Mouse (Mus musculus) MEL (cell line): ENCODE results near the gene Btbd19.

ENCODE experiments used
- CTCF ChIP-seq, 3 experiments: IDR thresholded peaks in 2 of 3; conservative IDR thresholded peaks in 1 of 3; 2 replicates each; pipeline ENCODE4 v1.5.1; 2011 to 2012; ENCODE audit warnings: low read length in 3 of 3, low read depth in 2 of 3, mild to moderate bottlenecking in 2 of 3, improper control_type of control experiment in 1 of 3, inconsistent platforms in 1 of 3, mixed read lengths in 1 of 3, moderate library complexity in 1 of 3; ENCODE audit not compliant: control insufficient read depth in 1 of 3, insufficient read depth in 1 of 3, poor library complexity in 1 of 3, severe bottlenecking in 1 of 3
- EP300 ChIP-seq, 2 experiments: IDR thresholded peaks; 2 replicates each; pipeline ENCODE4 v1.6.1; 2011; ENCODE audit warnings: improper control_type of control experiment in 2 of 2, low read length in 2 of 2, low read depth in 1 of 2, mild to moderate bottlenecking in 1 of 2
- KAT2A ChIP-seq: conservative IDR thresholded peaks from 2 replicates; pipeline ENCODE4 v1.6.1; 2012; ENCODE audit warnings: low read depth, low read length, improper control_type of control experiment, inconsistent platforms
- POLR2A ChIP-seq, 2 experiments: IDR thresholded peaks; 2 replicates each; pipeline ENCODE4 v1.6.1; 2011 to 2012; ENCODE audit warnings: low read length in 2 of 2, mild to moderate bottlenecking in 2 of 2, control low read depth in 1 of 2, improper control_type of control experiment in 1 of 2, low read depth in 1 of 2, moderate library complexity in 1 of 2; ENCODE audit not compliant: control insufficient read depth in 1 of 2, insufficient read depth in 1 of 2, poor library complexity in 1 of 2
- POLR2AphosphoS2 ChIP-seq: IDR thresholded peaks from 2 replicates; pipeline ENCODE4 v1.6.1; 2011; ENCODE audit warnings: low read length, improper control_type of control experiment
- USF2 ChIP-seq, 2 experiments: IDR thresholded peaks; 2 replicates each; pipeline ENCODE4 v1.6.1; 2011 to 2012; ENCODE audit warnings: improper control_type of control experiment in 2 of 2, low read length in 2 of 2, borderline replicate concordance in 1 of 2, inconsistent platforms in 1 of 2, low read depth in 1 of 2, mild to moderate bottlenecking in 1 of 2; ENCODE audit not compliant: insufficient read depth in 1 of 2

DNA sequence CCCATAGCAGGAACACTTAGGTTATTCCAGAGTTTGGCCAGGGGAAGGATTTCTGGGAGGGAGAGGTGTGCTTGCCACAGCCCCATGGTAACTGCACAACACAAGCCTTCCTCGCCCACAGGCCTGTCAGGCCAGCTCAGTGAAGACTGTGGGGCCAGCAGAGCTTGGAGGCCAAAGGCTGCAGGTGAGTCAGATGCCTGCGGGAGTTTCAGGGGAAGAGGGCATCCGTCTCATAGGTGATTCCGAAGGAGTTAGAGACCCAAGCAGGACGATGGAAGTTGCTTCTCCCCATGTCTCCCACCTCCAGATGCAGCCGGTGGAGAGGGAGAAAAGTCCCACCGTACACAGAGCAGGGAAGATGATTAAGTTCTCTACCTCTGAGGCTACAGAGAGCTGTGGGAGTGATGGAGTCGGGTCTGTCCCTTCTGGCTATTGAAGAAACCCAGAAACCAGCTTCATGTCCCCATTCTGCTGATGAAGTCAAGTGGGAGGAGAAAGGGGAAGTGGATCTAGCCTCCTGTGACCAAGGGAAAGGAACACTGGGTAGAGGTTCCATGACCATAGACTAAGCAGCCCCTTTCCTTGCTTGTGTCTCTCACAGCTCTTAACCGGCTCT lies 1.3 kb upstream of the Btbd19 start, which contains the start of gene Tctex1d4:
- TF ChIP-seq CTCF (IDR thresholded peaks at IDR 0.05 in 2 of 3, conservative IDR thresholded peaks at IDR 0.05 in 1 of 3; ENCODE audit: control insufficient read depth in 1 of 3, insufficient read depth in 1 of 3, low read depth in 2 of 3, low read length in 3 of 3, poor library complexity in 1 of 3, severe bottlenecking in 1 of 3): no peak
- no peak for TF ChIP-seq KAT2A
- no peak for TF ChIP-seq USF2 (IDR thresholded peaks at IDR 0.05; ENCODE audit: borderline replicate concordance in 1 of 2, insufficient read depth in 1 of 2, low read depth in 1 of 2, low read length in 2 of 2)
- no peak for TF ChIP-seq EP300 (IDR thresholded peaks at IDR 0.05; ENCODE audit: low read depth in 1 of 2, low read length in 2 of 2)
- no peak for TF ChIP-seq POLR2A (IDR thresholded peaks at IDR 0.05; ENCODE audit: control insufficient read depth in 1 of 2, insufficient read depth in 1 of 2, low read depth in 1 of 2, low read length in 2 of 2, poor library complexity in 1 of 2)
- TF ChIP-seq POLR2AphosphoS2: no peak
